Mouse (Mus musculus) forebrain, embryonic 14.5 days (tissue): ENCODE measurements at regions not wholly inside any gene's neighbourhood (a gene's known extent, or its start where the extent isn't known, plus 50 kb on each side); places are given as distances from the start of the nearest gene placed in this dataset.

Experiments
- ATAC-seq: fragments of 200-750 bp; cut with Nextera tagmentation; 2 replicates; pipeline ENCODE4 v1.8.0; 2017; ENCODE audit warnings: mild to moderate bottlenecking, moderate library complexity
- DNase-seq: peaks from one replicate; pipeline ENCODE4 v3.0.0-alpha.2; 2015; ENCODE audit warnings: low spot score
- H3K27ac ChIP-seq: fragments of 300-500 bp; sonication (generic); 2 replicates; pipeline ENCODE4 v1.5.1; 2014; ENCODE audit warnings: low read depth, mild to moderate bottlenecking, control low read depth, low read length, moderate library complexity
- H3K27me3 ChIP-seq: fragments of 300-500 bp; sonication (generic); replicated peaks from 2 replicates; pipeline ENCODE4 v1.6.1; 2014; ENCODE audit warnings: low read length, control low read depth, mixed read lengths; ENCODE audit not compliant: control insufficient read depth, insufficient read depth
- H3K36me3 ChIP-seq: fragments of 300-500 bp; sonication (generic); 2 replicates; pipeline ENCODE4 v1.6.1; 2014; ENCODE audit warnings: low read length, control low read depth; ENCODE audit not compliant: control insufficient read depth, insufficient read depth
- H3K4me1 ChIP-seq: fragments of 300-500 bp; sonication (generic); 2 replicates; pipeline ENCODE4 v1.6.1; 2014; ENCODE audit warnings: antibody characterized with exemption, low read length, control low read depth; ENCODE audit not compliant: control insufficient read depth, insufficient read depth
- H3K4me2 ChIP-seq: fragments of 300-500 bp; sonication (generic); 2 replicates; pipeline ENCODE4 v1.6.1; 2014; ENCODE audit warnings: mild to moderate bottlenecking, control low read depth, low read length
- H3K4me3 ChIP-seq: fragments of 300-500 bp; sonication (generic); 2 replicates; pipeline ENCODE4 v1.5.1; 2014; ENCODE audit warnings: low read depth, low read length, control low read depth
- H3K9ac ChIP-seq: fragments of 300-500 bp; sonication (generic); 2 replicates; pipeline ENCODE4 v1.6.1; 2014; ENCODE audit warnings: mild to moderate bottlenecking, low read length, control low read depth, moderate library complexity
- H3K9me3 ChIP-seq: fragments of 300-500 bp; sonication (generic); replicated peaks from 2 replicates; pipeline ENCODE4 v1.6.1; 2016; ENCODE audit warnings: low read length, control low read depth, mixed read lengths; ENCODE audit not compliant: control insufficient read depth
- WGBS: fragments of 180-500 bp; shearing (Covaris S2); extraction: QIAGEN DNeasy Blood & Tissue Kit; methylation state at CpG from one replicate; pipeline ENCODE4 v1.1.7; 2014; 5-methylcytosine and 5-hydroxymethylcytosine counted together

DNA sequence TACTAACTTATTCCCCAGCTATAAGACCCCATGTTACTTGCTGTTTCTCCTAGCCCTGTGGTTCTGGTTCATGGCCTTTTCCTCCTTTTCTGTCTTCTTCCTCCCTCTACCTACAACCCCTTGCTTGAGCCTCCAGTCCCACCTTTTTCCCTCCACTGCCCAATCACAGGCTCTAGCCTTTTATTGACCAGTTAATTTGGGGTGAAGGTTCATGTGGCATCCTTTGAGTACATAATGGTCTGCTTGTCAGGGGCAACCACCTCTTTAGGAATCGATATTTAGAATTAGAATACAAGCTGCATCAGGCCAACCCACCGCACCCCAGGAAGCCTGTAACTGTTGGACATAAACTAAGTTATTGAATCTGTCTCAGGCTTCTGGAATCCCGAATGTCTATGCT, 84.8 kb upstream of the Ubr2 start:
- Histone ChIP-seq H3K4me1 (no peaks in the 10 kb centered on the region), H3K9ac (no peak overlapping the region), H3K4me2 (no peak overlapping the region), H3K27me3 (no peaks in the 10 kb centered on the region), H3K4me3 (no peak overlapping the region), H3K36me3 (no peaks in the 10 kb centered on the region), H3K27ac (no peak overlapping the region), H3K9me3 (no peaks in the 10 kb centered on the region)
- ATAC-seq (no peak), DNase-seq (no peak)
- 84% methylated on average over 3 of the region's 3 CpGs for WGBS

DNA sequence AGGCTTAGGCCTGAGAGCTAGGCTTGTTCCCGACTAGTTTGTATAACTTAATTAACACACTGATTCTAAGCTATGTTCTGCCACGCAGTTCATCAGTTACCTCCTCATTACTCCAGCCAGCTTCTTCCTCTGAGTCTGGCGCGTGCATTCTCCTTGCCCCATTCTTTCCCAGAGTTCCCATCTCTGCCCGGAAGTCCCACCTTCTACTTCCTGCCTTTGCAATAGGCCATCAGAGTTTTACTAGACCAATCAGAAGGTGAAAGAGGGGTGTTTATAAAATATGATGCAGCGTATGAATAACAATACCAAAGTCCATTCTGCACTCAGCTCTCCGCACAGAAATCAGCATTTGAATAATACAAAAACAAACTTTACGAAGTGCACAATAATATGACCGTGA, 81.7 kb upstream of the Ubr2 start:
- Histone ChIP-seq H3K36me3 (no peaks in the 10 kb centered on the region), H3K27me3 (no peaks in the 10 kb centered on the region), H3K9me3 (no peaks in the 10 kb centered on the region), H3K4me1 (no peaks in the 10 kb centered on the region), H3K4me2 (no peak overlapping the region), H3K4me3 (no peak overlapping the region), H3K9ac (no peak overlapping the region), H3K27ac (no peak overlapping the region)
- DNase-seq (no peak), ATAC-seq (no peak)
- 92% methylated on average over 9 of the region's 9 CpGs for WGBS

DNA sequence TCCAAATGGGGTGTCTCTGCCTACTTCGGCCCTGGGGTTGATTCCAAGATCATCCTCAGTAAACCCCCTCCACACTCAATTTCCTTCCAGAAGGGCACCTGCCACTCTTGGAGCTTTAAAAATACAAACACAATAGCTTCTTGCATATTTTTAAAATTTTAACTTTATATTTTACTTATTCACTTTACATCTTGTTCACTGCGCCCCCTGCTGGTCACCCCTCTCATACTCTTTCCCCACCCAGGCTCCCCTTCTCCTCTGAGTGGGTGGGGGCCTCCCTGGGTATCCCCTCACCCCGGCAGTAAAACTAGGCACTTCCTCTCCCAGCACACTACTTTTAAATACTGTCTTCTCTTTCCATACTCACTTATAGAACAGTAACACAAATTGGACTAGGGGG, 79.4 kb upstream of the Ubr2 start:
- DNase-seq (no peak), ATAC-seq (no peak)
- Histone ChIP-seq H3K9me3 (no peaks in the 10 kb centered on the region), H3K9ac (no peak overlapping the region), H3K27ac (no peak overlapping the region), H3K27me3 (no peaks in the 10 kb centered on the region), H3K4me3 (no peak overlapping the region), H3K4me2 (no peak overlapping the region), H3K4me1 (no peaks in the 10 kb centered on the region), H3K36me3 (no peaks in the 10 kb centered on the region)
- 89% methylated on average over 3 of the region's 3 CpGs for WGBS

DNA sequence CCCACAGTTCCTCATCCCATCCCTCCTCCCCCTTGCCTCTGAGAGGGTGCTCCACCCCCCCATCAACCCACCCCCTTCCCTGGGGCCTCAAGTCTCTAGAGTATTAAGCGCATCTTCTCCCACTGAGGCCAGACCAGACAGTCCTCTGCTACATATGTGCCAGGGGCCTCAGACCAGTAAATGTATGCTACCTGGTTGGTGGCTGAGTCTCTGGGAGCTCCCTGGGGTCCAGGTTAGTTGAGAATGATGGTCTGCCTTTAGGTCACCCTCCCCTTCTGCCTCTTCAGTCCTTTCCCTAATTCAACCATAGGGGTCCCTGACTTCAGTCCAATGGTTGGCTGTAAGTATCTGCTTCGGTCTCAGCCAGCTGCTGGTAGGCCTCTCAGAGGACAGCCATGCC, 58.9 kb upstream of the Ubr2 start:
- ATAC-seq = no peak
- WGBS = 95% methylated on average over 2 of the region's 2 CpGs
- Histone ChIP-seq H3K4me2 (no peak overlapping the region), H3K9ac (no peak overlapping the region), H3K36me3 (no peaks in the 10 kb centered on the region), H3K9me3 (0 out of 2 replicates have a peak, but pooled peaks cover 6% of the 10 kb centered on the region), H3K27me3 (no peaks in the 10 kb centered on the region), H3K4me3 (no peak overlapping the region), H3K27ac (no peak overlapping the region), H3K4me1 (no peaks in the 10 kb centered on the region)
- DNase-seq = no peak

GRCm38 (mm10) chr17:47065307-47065901, 55.0 kb upstream of the Ubr2 start:
- WGBS = 76% methylated on average over 4 of the region's 4 CpGs

DNA sequence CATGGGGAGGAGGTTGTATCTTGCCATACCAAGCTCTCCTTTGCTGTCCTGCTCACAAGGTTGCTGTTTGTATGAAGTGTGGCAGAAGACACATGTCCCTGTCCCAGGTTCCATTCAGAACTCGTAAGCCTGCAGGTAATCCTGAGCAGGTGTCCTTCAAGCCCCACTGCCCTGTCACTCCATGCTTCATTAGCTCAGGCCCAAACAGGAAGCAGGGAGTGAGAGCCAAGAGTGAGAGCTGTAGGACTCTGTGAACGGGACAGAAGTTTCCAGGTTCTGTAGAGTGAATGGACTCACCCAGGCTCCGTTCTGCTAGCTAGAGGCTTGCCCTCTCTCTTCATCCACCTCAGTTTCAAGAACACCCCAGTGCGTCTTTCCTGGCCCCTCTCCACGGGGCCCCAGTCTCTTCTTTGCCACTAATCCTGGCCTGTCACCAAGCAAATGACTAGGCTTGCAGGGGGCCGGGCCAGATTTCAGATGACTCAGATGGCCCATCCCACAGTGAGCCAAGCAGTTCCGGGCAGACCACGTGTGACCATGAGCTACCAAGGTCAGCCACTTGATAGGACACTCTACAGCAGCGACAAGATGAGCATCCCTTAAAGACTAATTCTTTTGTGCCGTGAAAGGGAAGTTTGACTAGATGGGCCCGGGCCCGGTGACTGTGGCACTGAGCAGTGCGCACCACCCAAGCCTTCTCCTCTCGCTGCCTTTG, 54.4 kb upstream of the Ubr2 start:
- H3K9ac ChIP-seq = no peak overlapping the region
- H3K4me2 ChIP-seq = no peak overlapping the region
- 0 out of 2 replicates have a peak, but pooled peaks cover 3% of the 10 kb centered on the region for H3K9me3 ChIP-seq
- DNase-seq (no peak), ATAC-seq (no peak)
- H3K36me3 ChIP-seq = no peaks in the 10 kb centered on the region
- H3K27ac ChIP-seq = no peak overlapping the region
- no peaks in the 10 kb centered on the region for H3K4me1 ChIP-seq
- no peak overlapping the region for H3K4me3 ChIP-seq
- WGBS = 75% methylated on average over 14 of the region's 14 CpGs
- H3K27me3 ChIP-seq = no peaks in the 10 kb centered on the region

More at GRCm38 (mm10) chr17:47065307-47065901, 55.0 kb upstream of the Ubr2 start:
- ATAC-seq (no peak), DNase-seq (no peak)
- H3K27ac ChIP-seq = no peak overlapping the region
- H3K4me3 ChIP-seq = no peak overlapping the region
- no peaks in the 10 kb centered on the region for H3K4me1 ChIP-seq
- no peak overlapping the region for H3K9ac ChIP-seq
- no peaks in the 10 kb centered on the region for H3K27me3 ChIP-seq
- no peak overlapping the region for H3K4me2 ChIP-seq
- H3K9me3 ChIP-seq = 0 out of 2 replicates have a peak, but pooled peaks cover 3% of the 10 kb centered on the region
- no peaks in the 10 kb centered on the region for H3K36me3 ChIP-seq

GRCm38 (mm10) chr17:47064006-47064405, 53.6 kb upstream of the Ubr2 start:
- 92% methylated on average over 4 of the region's 4 CpGs for WGBS
- DNase-seq (no peak), ATAC-seq (no peak)
- no peaks in the 10 kb centered on the region for H3K27me3 ChIP-seq
- no peaks in the 10 kb centered on the region for H3K36me3 ChIP-seq
- no peaks in the 10 kb centered on the region for H3K4me1 ChIP-seq
- no peak overlapping the region for H3K27ac ChIP-seq
- H3K9ac ChIP-seq = no peak overlapping the region
- H3K4me2 ChIP-seq = no peak overlapping the region
- H3K9me3 ChIP-seq = 0 out of 2 replicates have a peak, but pooled peaks cover 3% of the 10 kb centered on the region
- no peak overlapping the region for H3K4me3 ChIP-seq

DNA sequence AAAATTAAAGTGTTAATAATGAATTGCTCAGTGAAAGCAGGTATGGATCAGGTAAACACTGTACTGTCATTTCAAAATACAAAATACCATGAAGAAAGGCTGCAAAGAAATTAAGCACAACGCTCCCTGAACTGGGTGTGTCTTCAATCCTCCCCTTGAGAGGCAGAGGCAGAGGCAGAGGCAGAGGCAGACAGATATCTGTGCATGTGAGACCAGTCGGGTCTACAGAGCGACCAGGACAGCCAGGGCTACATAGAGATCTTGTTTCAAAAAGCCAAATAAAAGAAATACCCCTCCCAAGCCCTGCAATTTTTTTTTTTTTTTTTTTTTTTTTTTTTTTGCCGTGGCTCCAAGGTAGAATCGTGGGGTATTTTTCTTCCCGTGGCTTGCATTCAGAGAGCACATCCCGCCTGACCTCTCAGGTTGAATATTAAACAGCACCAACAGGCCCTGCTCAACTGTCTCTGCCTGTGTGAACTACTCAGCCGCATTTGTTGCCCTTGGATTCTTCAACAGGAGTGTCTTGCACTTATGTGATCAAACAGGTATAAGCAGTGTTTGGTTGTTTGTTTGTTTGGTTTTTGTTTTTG, 50.8 kb upstream of the Ubr2 start:
- Histone ChIP-seq H3K4me1 (no peaks in the 10 kb centered on the region), H3K36me3 (no peaks in the 10 kb centered on the region), H3K4me3 (no peak overlapping the region), H3K27me3 (no peaks in the 10 kb centered on the region), H3K9me3 (no peaks in the 10 kb centered on the region; the same call in 1 of the 2 replicates), H3K9ac (no peak overlapping the region), H3K27ac (no peak overlapping the region), H3K4me2 (no peak overlapping the region)
- ATAC-seq = no peak
- 91% methylated on average over 8 of the region's 8 CpGs for WGBS
- DNase-seq = no peak
